Mouse (Mus musculus) 416B (cell line): ENCODE data around the gene Gna12.

Experiments
- DNase-seq: peaks from one replicate; pipeline ENCODE4 v3.0.0; 2011; ENCODE audit warnings: low read depth

Gna12 gene

GRCm38 (mm10) chr5:140830314-140831063 is at the start of gene Gna12:
Gna12 (minus strand) TSS chr5:140830431.
- DNase-seq = peak; percentile 100

DNA sequence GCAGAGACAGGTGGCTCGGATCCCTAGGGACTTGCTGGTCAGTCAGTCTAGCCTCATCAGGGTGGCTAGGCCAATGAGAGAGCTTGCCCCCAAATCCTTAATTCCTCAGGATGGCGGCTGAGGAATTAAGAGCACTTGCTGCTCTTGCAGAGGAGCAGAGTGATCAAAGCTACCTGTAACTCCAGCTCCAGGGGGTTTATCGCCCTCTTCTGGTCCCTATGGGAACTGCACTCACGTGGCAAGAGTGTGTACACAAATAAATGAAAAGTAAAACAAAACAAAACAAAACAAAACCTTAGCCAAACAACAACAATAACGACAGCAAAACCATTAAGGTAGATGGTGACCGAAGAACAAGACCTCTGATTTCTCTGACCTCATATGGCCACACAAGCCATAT is 48.4 kb upstream of the Gna12 start:
- peak; percentile 15 for DNase-seq

DNA sequence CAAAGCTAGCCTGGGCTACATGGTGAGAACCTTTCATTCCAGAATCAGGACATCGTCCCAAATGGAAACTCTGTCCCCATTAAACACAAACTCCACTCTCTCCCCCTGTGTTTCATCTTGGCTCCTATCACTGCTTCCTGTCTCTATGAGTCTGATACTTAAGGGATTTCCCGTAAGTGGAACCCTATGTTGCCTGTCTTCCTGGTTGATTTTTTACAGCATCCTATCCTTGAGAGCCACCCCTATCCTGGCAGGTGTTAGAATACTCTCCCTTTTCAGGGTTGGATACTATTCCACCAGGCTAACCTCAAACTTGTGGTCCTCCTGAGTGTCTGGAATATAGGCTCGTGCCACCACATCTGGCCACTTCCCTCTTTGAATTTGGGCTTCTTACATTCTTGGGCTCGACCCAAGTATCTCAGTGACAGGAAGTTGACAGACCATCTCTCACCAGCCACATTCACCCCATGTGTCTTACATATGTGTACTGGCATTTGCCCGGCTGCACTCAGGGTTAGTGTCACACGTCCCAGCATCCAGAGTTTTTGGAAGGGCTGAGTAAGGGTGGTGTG is 43.6 kb upstream of the Gna12 start:
- no peak for DNase-seq

DNA sequence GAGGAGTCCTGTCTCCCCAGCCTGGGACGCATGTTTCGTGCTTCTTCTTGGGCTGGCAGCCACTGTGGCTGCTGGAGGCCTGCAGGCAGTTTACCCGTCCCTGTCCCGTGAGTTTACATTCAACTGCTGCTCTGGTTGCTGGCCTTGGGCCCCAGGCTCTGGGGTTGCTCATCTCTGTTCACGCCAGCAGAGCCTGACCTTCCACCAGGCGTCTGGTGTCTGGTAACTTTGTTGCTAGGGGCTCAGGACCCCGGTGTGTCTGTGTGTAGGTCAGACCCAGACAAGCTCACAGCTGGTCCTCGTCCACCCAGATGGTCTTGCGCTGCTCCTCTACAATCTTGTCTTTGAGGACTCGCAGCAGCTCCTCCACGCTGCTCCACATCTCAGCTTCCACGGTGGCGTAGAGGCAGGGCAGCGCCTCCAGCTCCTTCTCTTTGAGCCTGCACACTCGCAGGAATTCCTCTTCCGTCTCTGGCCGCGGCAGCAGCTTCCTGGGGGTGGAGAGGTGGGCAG is 42.9 kb upstream of the Gna12 start:
- no peak for DNase-seq

GRCm38 (mm10) chr5:140872532-140873038 is 42.4 kb upstream of the Gna12 start:
- DNase-seq = peak; percentile 24

DNA sequence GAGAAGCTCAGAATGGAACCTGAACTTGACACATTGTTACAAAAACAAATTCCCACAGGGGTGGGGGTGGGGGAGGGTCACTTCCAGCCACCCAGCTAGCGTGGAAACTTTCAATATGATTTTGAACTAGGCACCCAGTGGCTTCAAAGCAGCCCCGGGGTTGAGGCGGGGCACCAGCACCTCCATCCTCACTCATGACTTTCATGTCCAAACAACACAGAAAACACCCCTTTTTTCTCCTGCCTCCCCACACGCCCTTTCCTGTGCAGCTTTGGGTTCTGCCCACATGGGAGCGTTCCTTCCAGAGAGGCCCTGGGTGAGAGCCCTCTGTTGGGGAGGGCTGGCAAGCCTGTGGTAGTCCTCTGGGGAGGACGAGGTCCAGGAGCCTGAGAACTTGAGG is 41.0 kb upstream of the Gna12 start:
- no peak for DNase-seq

- DNase-seq = peak; percentile 77
These were observed 38.8 kb upstream of the Gna12 start for GRCm38 (mm10) chr5:140869034-140869433.

- no peak for DNase-seq
These were observed 29.5 kb upstream of the Gna12 start for GRCm38 (mm10) chr5:140859730-140860129.

DNA sequence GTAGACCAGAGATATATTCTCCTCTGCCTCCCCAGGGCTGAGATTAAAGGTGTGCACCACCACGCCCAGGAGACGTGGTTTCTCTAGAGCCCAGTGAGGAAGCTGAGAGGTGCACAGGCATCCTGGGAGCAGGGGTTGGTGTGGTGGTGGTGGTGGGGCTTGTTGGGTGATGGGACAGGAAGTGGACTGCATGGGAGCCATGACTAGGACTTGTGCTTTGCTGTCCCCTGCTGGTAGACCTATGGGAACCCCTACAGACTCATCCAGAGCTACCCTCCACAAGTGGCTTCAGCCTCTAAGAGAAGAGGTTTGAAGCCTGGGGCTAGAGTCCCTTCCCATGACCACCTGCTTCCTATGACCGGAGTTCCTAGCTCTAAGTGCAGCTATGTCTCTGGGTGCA is 28.1 kb upstream of the Gna12 start:
- peak; percentile 48 for DNase-seq

DNA sequence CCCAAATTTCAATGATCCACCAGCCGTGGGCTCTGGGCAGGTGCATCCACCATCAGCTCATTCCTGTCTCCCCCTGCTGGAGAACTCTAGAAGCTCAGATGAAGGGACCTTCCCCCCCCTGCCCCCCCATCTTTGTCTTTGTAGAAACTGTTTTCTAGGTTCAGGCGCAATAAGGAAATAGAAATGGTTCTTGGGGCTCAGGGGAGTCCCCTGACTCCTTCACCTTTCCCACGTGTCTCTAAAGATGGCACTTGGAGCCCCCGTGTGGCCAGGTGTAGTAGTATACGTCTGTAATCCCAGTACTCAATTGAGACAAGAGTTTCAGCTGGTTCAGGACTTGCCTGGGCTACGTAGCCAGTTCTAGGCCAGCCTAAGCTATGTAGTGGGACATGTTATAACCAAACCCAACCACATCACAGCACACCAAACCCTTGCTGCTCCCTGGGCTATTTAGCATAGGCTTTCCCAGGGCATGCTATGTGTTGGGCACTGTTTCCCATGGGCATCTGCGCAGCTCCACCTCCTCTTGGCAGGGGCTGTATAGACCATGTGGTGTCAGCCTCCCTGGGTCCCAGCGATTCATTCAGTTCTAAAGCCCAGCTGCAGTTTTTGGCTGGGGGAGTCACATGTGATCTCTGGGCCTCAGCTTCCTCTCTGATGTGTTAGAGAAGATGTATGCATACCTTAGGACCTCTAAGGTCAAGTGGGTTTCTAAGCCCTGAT is 27.4 kb upstream of the Gna12 start:
- DNase-seq = no peak

- DNase-seq = no peak
These were observed 25.8 kb upstream of the Gna12 start for GRCm38 (mm10) chr5:140855909-140856530.

GRCm38 (mm10) chr5:140854700-140855099 is 24.5 kb upstream of the Gna12 start:
- no peak for DNase-seq

DNA sequence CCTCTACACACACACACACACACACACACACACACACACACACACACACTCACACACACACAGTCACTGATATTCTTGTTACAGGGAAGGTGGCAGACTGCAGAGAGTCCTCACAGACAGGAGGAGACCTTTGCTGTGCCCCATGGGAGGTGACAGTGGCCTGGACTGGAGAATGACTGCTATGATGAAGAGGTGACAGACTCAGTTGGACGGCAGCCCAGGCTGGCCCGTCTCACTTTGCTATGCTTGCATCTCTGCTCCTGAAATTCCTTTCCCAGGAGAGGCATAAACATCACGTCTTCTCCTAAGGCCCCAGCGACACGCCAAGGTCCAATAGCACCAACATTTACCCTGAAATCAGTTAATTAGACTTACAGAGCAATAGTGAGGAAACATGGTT is 23.5 kb upstream of the Gna12 start:
- DNase-seq = no peak

- DNase-seq = no peak
These were observed 22.3 kb upstream of the Gna12 start for GRCm38 (mm10) chr5:140852435-140852996.

- peak; percentile 72 for DNase-seq
These were observed 17.1 kb upstream of the Gna12 start for GRCm38 (mm10) chr5:140847300-140847729.

- no peak for DNase-seq
These were observed 11.7 kb upstream of the Gna12 start for GRCm38 (mm10) chr5:140841942-140842341.

DNA sequence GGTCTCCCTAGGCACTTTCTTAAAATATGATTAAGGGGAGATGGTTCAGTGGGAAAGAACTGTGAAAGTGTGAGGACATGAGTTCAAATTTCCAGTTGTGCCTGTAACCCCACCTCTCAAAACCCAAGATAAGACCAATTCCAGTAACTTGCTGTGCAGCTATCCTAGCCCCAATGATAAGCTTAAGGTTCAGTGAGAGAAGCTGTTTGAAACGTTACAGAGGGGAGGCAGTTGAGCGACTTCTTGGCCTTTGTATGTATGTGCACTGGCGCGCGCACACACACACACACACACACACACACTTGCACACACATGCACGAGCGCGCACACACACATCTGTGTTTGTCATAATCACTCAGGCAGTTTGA is 817 bp upstream of the Gna12 start:
- DNase-seq = no peak

- DNase-seq = peak; percentile 35
These were observed 328 bp downstream of the Gna12 start for GRCm38 (mm10) chr5:140829911-140830294.

DNA sequence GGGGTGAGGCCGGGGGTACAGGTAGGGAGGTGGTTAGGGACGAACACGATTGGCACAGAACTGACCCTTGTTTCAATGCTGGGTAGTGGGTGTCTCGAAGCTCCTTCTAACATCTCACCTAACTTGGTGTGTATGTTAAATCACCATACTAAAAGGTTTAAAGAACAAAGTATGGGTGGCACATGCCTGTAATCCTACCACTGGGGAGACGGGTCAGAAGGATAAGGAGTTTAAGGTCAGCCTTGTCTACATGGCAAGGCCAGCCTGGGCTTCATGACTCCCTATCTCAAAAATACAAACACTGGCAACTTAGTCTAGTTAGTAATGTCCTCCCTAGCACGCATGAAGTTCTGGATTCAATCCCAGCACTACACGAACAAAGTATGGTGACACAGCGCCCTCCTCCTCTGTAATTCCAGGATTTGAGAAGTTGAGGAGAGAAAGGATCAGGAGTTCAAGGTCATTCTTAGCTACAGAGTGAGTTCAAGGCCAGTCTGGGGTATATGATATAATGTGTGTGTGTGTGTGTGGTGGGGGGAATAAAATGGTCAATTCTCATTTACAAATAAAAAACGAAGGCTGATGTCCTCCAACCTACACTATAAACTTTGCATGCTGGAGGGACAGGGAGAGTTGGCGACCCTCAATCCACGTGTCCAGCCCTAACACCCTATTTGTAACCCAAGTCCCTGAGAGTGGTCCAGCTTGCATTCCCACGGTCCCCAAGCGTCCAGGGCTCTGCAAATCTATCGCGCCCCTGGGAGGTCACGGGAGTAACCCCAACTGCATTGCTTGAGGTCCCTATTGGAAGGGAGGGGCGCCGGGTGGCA is 935 bp downstream of the Gna12 start:
- DNase-seq = peak; percentile 52

DNA sequence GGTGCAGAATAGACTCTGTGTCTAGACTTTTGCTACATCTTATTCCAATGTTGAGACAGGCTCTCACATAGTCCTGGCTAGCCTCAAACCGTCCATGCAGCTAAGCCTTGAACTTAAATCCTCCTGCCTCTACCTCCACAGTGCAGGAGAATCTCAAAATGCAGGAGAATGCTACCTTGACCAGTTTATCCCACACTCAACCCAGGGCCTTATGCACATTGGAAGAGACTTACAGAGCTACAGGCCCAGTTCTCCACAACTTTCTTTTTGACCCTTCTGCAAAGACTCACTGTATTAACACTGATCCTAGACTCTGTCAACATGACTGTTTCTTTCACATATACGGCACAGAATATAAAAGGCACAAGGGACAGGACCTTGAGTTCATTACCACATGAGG is 1.9 kb downstream of the Gna12 start:
- DNase-seq = no peak

DNA sequence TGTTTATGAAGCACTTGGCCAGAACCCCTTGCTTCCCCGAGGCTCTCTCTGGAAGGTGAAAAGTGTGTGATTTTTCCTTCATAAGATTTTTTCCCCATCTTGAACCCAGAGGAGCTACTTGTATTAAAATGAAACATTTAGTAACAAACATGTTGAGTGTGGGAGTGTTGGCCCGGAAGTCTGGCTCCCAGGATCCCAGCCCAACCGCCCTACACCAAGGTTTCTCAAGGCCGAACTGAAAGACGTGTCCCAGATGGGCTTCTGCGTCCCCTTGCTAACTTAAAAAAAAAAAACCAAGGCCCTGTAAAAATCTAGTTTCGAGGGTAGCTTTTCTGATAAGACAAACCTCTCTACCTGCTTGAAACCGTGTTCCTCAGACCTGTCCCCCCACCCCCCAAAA is 2.3 kb downstream of the Gna12 start:
- no peak for DNase-seq
